Mouse (Mus musculus) frontal cortex, postnatal 25 days (tissue): ENCODE measurements around the gene Cyb5b.
"Not testable (repeated sequence)": the region's sequence is repeated elsewhere in the genome, so short reads cannot be mapped to it uniquely, and the experiment has no call there.

Experiments used
- DNase-seq, 2 experiments: peaks; one replicate each; pipeline ENCODE4 v3.0.0; 2022; ENCODE audit warnings: low spot score in 2 of 2

Cyb5b gene

DNA sequence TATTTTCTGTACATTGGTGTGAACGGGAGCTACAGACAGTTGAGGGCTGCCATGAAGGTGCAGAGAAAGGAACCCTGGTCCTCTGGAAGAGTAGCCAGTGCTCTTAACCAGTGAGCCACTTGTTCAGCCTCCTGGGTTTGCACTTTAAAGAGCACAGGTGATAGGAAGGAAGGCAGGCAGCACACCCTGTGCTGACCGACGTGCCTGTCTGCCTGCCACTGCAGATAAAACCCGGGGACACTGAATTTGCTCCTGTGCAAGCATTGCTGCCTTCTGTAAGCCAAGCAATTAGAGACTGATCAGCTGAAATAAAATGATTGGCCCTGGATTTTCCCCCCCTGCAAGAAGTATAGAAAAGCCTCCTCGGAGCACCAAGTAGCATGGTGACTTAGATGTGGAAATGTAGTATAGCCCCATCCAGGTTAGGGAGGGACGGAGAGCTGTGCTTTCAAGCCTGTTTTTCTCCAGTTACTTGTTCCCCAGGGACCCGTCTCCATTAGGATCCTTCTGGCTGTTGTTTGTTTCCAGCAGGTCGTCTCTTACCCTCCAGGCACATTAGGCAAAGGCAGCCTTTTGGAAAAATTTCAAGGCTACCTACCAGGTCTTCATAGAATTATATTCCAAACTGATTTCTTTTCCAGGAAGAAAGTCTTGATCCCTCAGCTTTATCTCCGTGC lies 22.7 kb downstream of the Cyb5b start:
- DNase-seq = no peak

DNA sequence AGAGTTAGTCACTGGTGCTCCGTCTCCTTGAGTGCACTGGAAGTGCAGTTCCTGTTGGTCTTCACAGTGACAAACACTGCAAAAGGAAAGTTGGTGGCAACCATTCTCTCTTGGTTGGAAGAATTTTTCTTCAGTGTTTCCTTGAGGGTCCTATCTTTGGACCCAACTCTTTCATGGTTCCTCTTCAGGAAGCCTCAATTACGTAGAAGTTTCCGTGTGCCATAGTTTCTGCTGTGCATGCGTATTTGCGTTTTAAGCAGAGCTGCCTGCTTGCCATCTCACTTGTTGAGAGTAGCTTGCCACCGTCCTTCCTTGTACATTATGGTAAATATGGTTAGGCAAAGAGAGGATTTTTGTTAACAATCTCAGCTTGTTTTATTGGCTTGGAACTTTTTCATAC lies 30.7 kb downstream of the Cyb5b start:
- no peak for DNase-seq

DNA sequence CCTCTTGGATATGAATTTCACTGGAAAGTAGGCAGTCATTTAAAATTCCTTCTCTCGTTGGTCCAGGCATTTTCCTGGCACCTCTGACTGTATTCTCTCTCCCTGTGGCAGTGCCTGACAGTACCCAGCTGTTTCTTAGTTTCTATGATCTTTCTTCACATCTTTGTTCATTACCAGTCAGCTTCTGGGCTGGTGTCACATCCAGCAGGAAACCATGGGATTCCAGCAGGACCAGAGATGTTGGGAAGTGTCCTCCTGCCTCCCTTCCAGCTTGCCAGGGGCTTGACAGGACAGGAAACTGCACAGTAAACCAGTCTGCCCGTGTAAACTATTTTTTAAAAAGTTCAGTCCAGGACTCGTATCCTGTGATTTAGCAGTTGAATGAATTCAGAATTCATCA lies 34.6 kb downstream of the Cyb5b start:
- no peak for DNase-seq

DNA sequence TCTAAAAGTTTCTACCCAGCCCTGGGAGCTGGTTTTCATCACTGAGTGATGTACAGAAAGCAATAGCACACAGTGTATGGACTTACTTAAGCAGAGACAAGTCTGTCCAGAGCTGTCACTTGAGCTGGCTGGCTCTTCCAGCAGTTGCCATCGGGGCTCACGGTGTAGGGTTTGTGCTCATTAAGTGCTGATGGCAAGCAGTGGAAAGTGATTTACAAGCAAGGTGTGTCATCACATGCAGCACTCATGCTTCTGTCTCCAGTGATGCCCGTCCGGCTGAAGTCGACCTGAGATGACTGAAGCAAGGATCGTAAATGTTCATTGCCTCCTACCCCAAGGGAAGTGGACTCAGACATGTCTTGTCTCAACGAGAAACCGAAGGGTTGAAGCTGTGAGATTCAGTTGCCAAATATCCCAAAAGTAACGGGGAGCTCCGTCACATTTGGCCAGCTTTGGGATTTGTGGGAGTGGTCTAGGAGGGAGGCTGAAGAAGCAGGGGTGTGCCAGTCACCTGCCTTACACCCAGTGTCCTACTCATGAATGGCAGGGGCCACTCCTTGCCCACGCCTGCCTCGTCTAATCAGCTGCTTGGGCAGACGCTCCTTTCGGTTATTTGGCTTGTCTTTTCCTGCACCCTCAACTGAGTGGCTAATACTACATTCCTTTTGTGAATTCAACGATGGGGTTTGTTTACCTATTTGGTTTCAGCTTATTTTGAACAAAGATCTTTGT lies 36.4 kb downstream of the Cyb5b start:
- no peak for DNase-seq

DNA sequence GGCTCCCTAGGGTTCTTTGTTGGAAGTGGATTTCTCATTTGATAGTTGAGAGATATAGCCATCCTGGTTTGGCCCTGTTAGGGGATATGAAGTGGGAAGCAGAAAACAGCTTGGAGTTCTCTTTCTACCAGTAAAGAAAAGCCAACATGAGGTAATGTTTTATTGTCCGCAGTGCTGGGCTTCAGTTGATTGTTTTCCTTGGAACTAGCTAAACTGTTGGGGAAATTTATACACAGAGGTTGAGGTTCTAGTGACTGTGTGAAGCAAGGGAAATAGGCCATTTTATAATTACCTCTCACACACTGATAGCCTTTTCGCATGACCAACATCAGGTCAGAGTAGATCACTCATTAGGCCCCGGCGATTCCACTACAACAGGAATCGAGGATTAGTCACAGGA lies 37.2 kb downstream of the Cyb5b start:
- no peak for DNase-seq

DNA sequence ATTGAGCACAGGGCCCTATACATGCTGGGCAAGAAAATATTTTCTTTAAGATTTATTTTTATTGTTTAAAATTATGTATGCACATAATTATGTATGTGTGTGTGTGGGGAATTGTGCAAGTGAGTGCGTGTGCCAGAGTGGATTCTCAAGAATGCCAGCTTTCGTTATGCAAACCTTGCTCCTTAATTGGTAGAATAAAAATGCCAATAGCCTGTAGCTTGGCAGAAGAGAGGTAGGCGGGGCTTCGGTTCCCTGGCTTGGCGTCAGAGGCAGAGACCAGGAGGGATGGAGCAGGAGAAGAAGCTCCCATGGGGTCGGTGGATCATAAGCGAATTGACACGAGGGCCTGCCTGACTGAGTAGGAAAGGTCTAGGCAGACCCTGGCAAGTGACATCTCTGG lies 42.2 kb downstream of the Cyb5b start:
- no peak for DNase-seq

DNA sequence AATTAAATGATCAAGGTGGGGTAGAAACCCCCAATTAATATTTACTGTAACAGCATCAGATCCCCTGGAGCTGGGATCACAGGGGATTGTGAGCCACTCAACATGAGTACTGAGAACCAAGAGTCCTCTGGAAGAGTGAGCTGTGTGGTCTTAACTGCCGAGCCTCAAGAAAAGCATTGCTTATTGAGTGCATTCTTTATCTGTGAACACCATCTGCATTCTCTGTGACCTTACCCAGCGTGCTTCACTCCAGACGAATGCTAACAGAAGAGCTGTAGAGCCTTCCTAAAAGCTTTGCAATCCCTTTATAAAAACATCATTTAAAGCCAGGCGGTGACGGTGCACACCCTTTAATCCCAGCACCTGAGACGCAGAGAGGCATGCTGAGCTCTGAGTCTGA lies 42.9 kb downstream of the Cyb5b start:
- no peak for DNase-seq

DNA sequence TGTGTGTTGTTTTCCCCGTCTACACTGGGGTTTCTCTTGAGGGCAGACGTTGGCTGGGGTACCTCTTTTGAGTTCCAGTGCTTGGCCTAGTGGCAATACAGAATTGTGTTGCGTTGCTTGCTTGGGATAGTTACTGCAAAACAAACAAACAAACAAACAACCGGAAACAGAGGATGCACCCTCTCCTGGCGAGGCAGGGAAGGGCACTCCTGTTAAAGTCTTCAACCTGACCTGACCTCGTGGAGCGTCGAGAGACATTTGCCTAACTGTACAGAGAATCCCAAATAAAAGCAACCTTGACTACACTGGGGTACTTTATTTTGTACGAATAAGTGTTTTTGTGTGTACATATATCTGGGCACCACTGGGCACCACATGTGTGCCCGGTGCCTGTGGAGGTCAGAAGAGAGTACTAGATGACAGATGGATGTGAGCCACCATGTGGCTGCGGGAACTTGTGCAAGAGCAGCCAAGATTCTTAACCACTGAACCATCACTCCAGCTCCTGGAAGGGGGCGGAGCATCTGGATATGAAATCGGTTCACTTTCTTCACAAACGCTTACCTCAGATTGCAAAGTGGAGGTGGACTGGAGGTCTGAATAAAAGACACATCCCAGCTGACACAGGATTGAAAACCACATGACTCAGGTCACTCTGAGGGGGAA lies 44.5 kb downstream of the Cyb5b start:
- DNase-seq = no peak

DNA sequence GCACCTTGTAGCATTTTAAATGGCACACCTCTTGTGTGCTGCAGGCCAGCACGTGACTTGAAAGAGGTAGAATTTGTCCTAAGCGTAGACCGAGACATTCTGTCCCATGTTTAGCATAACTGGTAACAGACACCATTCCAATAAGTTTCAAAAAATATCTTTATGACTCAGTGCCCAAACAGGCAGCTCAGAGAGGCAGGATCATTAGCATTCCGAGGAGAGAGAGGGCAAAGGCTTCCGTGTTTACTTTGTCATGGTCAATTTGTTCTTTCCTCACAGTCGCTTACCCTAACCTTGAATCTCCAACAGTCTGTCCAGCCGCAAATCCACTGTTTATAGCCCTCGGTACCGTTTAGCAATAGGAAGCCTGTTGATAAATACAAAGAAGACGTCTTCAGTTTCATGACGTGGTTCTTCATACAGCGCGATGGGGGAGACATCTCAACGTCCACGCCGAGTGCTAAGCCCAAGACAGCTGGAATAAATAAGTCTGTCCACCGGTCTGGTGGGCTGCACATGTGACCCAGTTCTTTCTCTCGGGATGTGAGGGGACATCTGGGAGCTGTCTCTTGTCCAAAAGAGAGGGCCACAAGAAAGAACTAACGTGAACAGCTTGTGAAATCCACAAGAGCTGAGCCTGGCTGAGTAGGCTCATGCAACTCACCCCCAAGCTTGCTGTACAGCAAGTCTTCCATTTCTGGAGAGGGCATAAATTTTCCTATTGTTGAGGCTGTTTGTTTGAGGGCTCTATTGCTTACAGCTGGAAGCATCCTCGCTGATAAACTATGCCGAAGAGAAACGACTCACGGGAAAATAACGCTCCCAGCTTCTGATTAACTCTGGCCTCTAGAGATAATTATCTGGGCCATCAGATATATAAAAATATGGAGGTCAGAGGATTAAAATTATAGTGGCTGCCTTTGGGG lies 47.7 kb downstream of the Cyb5b start:
- DNase-seq = no peak

DNA sequence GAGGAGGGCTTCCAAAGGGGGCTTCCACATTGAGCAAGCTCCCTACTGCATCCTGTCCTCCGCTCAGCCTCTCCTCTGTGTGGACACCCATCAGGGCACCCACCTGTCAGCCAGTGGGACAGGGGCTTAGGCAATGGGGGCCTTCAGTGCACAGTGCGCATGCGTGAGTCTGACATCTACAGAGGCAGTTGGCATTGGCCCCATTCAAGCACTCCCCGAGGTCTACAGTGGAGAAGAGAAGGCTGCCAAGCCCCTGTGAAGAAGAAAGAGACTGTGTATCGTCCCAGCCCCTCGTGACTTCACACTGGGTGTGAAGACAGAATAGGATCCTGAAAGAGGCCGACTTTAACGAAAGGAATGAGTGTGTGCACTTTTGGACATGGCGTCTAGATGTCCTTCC lies 54.7 kb downstream of the Cyb5b start:
- no peak for DNase-seq

DNA sequence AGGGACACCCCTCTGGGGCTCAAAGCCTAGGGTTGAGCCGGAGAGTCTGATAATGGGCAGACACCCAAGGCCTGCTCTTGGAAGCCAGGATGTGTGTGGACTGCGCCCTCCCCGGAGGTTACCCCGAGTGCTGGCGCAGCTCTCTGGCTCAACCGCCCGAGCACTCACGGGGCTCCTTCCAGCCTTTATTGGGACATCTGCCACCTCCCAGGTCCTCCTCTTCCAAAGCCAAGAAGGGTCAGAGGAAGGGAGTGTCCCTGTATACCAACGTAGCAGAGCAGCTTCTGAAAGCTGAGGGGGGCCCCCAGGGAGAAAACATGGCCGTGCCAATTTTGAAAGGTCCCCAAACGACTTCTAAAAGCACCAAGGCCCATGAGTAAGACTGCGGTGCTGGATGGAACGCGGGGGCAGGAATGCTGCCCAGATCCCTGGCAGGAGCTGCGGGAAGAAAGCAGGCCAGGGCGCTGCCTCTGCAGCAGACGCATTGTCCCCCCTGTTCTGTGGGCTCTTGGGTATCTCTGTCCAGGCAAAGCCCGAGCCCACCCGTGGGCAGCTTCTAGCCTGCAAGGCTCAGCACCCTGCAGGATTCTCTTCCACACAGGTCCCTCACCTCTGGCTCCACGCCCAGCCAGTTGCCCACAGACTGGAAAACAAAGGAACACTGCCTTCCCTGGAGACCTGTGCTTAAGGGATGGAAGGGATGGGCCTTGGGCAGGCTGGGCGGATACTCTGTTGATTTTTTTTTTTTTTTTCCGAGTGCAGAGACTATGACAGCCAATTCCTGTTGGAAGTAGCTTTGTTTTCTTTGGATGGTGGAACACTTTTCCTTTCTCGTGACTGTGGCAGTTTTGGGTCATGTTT lies 55.5 kb downstream of the Cyb5b start:
- peak in 1 of 2 experiments; percentile 20 for DNase-seq

DNA sequence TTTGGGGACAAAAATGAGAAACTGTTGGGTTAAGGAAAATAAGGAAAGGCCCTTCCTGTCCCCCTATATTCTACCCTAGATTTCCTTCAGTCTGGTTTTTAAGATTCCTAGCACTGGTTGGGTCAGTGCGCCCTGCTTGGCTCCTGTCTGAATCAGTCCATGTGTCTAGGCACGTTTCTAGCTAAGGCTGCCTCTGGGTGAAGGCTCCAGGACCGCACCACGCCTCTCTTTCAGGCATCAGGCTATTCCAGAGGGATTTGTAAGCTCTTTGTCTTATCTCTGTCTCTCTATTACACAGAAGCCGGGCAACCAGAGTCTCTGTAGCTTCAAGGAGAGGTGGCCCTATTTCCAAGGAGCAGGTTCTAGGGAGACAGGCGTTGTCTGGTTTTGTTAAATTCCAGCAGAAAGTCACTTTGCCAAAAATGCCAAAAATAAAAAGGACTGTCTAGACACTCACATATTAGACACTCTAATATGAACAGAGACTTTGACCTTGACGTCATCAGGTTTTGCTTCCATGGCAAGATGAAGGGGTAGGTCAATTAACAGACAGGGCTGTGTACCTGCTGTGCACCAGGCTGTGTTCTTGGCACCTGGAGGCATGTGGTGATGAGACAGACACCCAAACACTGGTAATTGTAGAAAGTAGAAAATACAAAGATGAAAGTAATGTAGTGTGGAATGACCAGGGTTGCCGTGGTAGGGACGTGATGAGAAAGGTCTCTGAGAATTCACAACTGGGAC lies 56.5 kb downstream of the Cyb5b start:
- DNase-seq = no peak

DNA sequence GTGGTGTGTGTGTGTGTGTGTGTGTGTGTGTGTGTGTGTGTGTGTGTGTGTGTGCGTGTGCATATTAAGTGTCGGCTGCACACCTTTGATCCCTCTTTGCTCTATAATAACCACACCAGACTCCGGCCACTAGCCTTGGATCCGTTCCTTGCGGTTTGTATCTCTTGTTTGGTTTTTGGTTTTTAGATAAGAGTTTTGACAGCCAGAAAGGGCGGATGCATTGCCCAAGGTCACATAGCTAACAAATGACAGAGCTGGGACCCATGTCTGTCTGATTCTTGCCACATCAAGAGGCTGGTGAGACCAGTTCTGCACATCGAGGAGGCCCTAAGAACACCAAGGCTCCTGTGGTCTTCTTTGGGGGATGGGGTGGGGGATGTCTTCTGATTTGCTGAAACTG lies 58.7 kb downstream of the Cyb5b start:
- no peak for DNase-seq

DNA sequence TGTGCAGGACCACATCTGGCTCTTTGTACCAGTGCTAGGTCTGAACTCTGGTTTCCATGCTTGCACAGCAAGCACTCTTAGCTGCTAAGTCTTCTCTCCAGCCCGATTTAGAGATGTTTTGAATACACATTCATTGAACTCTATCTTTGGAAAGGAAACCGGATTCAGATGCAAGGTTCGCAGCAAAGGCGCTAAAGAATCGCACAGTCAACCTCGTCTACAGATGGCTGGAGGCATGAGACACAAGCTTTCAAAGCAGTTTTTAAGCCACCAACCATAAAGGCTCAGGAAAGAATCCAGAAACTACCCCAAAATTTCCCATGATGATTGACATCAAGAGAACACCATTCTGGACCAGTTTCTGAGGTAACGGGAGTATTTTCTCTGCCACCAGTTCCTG lies 61.6 kb downstream of the Cyb5b start:
- peak in 1 of 2 experiments; percentile 6 for DNase-seq

DNA sequence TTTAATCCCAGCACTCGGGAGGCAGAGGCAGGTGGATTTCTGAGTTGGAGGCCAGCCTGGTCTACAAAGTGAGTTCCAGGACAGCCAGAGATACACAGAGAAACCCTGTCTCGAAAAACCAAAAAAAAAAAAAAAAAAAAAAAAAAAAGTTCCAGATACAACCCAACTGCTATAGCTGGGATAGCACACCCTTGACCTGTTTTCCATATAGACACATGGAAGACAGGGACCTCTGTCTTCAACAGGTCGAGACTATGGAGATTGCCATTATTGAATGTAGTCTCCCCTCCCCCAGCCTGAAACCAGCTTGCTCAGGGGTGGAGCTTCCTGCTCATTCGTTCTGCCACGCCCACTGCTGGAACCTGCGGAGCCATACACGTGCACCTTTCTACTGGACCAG lies 66.8 kb downstream of the Cyb5b start:
- DNase-seq = not testable (repeated sequence)

DNA sequence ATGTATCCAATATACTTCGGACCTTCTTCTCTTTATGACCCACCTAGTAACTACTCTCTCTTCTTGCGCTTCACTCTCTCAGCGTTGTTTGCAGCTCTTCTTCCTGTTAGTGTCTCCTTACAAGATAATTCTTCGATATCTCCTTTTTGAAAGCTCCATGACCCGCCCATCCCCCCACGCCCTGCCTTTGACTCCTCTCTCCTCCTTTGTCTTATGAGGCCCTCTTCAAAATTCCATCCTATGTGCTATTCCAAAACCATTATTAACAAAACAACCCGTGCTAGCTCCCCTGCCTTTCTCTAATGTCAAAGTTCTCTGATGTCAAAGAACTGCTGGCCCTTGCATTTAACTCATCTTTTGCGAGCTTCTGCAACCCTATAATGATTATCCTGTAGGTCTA lies 67.7 kb downstream of the Cyb5b start:
- DNase-seq = no peak

DNA sequence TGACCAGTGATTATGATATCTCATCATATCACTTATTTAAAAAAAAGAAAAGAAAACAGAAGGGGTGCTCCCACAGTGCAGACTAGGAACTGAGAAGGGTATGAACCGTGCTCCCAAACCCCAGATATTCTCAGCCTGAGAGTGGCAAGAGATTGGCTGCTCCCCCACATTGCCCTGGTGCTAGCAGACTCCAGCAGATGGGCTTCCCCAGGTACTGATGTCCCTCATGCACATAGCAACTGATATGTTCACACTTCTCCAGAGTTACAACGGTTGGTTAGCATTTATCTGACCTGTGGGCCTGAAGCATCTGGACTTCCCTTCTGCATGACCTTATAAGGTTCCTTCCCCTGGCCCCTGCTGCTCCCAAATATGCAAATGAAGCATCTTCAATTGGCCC lies 68.6 kb downstream of the Cyb5b start:
- DNase-seq = no peak

DNA sequence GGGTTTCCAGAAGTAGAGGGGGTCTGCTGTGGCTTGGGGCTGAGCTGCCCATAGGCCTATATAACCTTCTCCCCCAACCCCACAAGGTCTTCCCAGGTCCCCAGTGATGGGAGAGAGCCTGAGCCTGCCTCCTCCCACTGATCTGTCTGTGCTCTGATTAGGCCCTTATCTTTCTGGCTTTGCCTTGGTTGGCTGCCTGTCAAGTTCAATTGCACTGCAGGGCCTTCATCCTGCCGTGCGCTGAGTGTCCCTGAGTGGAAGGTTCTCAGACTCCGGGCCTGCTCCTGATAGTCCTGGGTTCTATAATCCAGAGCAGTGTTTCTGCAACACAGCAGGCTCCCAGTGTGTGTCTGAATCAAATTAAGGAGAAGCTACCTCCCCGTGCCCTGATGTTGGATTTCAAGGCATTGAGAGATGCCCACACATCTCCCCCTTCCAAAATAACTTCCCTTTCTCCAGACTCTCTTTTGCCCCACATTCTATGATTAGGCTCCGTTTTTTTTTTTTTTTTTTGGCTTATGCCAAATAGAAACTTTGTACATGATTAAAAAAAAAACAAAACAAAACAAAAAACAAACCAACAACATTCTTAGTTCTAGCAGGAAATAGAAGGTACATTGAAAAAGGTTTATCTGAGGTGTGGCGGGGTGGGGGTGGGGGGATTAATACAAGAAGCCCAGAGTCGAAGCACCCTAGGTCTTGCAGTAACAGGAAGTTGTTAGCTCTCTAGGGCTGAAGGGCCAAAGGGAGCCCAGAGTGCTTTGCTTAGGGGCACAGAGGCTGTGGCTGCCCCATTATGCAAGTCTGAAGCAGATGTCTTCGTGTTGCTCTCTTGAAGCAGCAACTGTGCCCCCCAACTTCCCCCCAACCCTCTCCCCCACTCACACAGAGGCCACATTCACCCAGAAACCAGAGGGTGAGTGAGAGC lies 71.7 kb downstream of the Cyb5b start:
- no peak for DNase-seq

DNA sequence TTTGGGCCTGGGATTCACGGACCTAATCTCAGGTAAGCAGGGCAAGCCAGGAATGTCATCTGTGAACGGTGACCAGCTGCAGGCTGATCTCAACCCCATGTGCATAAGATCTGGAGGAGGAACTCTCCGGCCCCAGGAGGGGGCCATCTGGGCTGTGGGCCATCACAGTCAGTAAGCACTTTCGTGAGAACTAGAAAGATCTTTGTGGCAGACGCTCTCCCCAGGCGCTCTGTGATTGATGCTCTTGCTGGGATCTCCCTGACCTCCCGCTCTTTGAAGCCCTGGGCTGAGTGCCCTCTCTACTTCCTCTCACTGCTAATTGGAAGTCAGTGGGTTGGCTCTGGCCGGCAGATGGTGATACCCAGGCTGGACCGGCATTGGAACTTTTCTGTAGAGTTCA lies 75.7 kb downstream of the Cyb5b start:
- no peak for DNase-seq
